Mouse (Mus musculus): ENCODE results near the gene Gm9268. TPM values are rescaled to one million over a fixed set of nuclear protein-coding genes. Genes with fewer than 3 reads are reported as not detected.

The Gm9268 gene
- not detected in 2 replicates for polyA plus RNA-seq (2012; rRNA removed)

DNA sequence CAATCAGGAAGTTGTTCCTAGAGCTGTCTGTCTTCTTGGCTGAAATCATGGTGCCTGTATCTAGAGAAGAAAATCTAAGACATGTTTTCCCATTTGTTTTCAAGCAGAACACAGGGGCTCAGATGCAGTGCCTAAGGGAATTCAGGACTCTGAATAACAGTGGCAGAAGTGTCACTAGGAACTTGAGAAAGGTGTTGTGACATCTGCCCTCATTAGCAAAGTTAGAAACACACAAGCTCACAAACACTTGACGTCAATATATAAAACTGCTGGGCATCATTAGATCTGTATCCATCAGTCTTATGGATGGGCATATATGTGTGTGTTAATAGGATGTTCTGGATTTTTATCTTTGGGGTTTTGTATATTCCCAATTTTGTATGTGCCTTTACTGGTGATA, at the start of gene Gm9268:
Gene Gm9268, plus strand, starts transcription at position 301 of the 400 bp plus-strand sequence.

Other genes starting within 250 kb of the Gm9268 start
- not detected in 2 replicates for gene Vmn2r62, start 225.2 kb upstream of the Gm9268 start, polyA plus RNA-seq (2012; rRNA removed)
- gene Gm2381, start 151.5 kb upstream of the Gm9268 start, polyA plus RNA-seq (2012; rRNA removed), result not detected in 2 replicates
- gene Vmn2r63, start 84.9 kb upstream of the Gm9268 start, polyA plus RNA-seq (2012; rRNA removed), result not detected in 2 replicates
- not detected in 2 replicates for gene Zfp936, start 95.5 kb downstream of the Gm9268 start, polyA plus RNA-seq (2012; rRNA removed)